Mouse (Mus musculus) thymus, adult 2 months (tissue): ENCODE measurements around the gene Ang6.
"Not testable (repeated sequence)": the region's sequence is repeated elsewhere in the genome, so short reads cannot be mapped to it uniquely, and the experiment has no call there.

Experiments
- CTCF ChIP-seq: fragments of 200-500 bp; IDR thresholded peaks from 2 replicates; pipeline ENCODE4 v1.5.1; 2012; ENCODE audit warnings: mild to moderate bottlenecking, control low read depth, low read length, moderate library complexity, borderline replicate concordance; ENCODE audit not compliant: control insufficient read depth, poor library complexity, insufficient read depth; ENCODE audit errors: extremely low read depth
- POLR2A ChIP-seq: fragments of 200-500 bp; IDR thresholded peaks from 2 replicates; pipeline ENCODE4 v1.6.1; 2012; ENCODE audit warnings: mild to moderate bottlenecking, low read length, control low read depth, moderate library complexity; ENCODE audit not compliant: control insufficient read depth, poor library complexity, insufficient read depth; ENCODE audit errors: extremely low read depth

DNA sequence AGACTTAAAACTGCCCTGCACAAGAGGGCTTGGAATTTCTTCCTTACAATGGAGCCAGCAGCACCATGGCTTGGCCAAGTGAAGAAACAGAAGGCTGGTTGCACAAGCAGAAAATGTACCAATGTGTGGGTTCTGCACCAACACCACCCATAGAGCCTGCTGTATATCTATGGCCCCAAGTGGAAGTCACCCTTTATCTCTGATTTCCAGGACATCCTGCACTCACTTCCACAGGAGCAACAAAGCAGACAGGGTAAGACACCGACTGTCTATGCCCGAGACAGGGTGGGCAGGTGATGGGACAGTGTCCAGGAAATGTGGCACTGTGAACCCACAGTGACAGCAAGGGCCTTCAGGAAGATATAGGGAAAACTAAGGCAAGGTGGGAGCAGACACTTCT, 44.5 kb upstream of the Ang6 start:
- TF ChIP-seq POLR2A, CTCF: not testable (repeated sequence)
